Mouse (Mus musculus) kidney, postnatal 36 days (tissue): Measurements from ENCODE around the gene Spata20.

Experiments used
- DNase-seq, 2 experiments: peaks; one replicate each; pipeline ENCODE4 v3.0.0; 2021 to 2022; ENCODE audit warnings: mixed read lengths in 2 of 2

The Spata20 gene

GRCm38 (mm10) chr11:94449886-94450285, 36.1 kb downstream of the Spata20 start:
- DNase-seq, result no peak

GRCm38 (mm10) chr11:94449239-94449638, 36.7 kb downstream of the Spata20 start:
- no peak for DNase-seq

GRCm38 (mm10) chr11:94447017-94447416, 39.0 kb downstream of the Spata20 start:
- no peak for DNase-seq

GRCm38 (mm10) chr11:94445300-94445699, 40.7 kb downstream of the Spata20 start:
- peak; percentile 55 to 75 for DNase-seq

GRCm38 (mm10) chr11:94444829-94445228, 41.1 kb downstream of the Spata20 start:
- DNase-seq, result peak; percentile 27 to 47

GRCm38 (mm10) chr11:94441752-94442151, 44.2 kb downstream of the Spata20 start:
- DNase-seq, result no peak

GRCm38 (mm10) chr11:94441122-94441521, 44.9 kb downstream of the Spata20 start:
- DNase-seq, result no peak

- DNase-seq, result no peak
These were observed 45.6 kb downstream of the Spata20 start for GRCm38 (mm10) chr11:94440421-94440820.

GRCm38 (mm10) chr11:94429011-94429651, 56.8 kb downstream of the Spata20 start:
- DNase-seq, result peak; percentile 36
